Mouse (Mus musculus) hindbrain, postnatal 0 days (tissue): Measurements from ENCODE around the gene Dnajc6. TPM values are rescaled to one million over a fixed set of nuclear protein-coding genes. Genes with fewer than 3 reads are reported as not detected.

ENCODE experiments used
- ATAC-seq: fragments of 200-750 bp; cut with Nextera tagmentation; 2 replicates; pipeline ENCODE4 v1.8.0; 2017; ENCODE audit warnings: mild to moderate bottlenecking, moderate TSS enrichment, moderate library complexity
- DNase-seq: peaks from one replicate; pipeline ENCODE4 v3.0.0-alpha.2; 2015; ENCODE audit warnings: low spot score
- H3K27ac ChIP-seq: fragments of 300-500 bp; sonication (generic); 2 replicates; pipeline ENCODE4 v1.5.1; 2014; ENCODE audit warnings: mild to moderate bottlenecking
- H3K27me3 ChIP-seq: fragments of 300-500 bp; sonication (generic); 2 replicates; pipeline ENCODE4 v1.6.1; 2014; ENCODE audit warnings: low read length, mixed read lengths; ENCODE audit not compliant: insufficient read depth
- H3K36me3 ChIP-seq: fragments of 300-500 bp; sonication (generic); 2 replicates; pipeline ENCODE4 v1.6.1; 2014; ENCODE audit warnings: low read length, mixed read lengths; ENCODE audit not compliant: insufficient read depth
- H3K4me1 ChIP-seq: fragments of 300-500 bp; sonication (generic); 2 replicates; pipeline ENCODE4 v1.6.1; 2014; ENCODE audit warnings: antibody characterized with exemption, low read length, mixed read lengths; ENCODE audit not compliant: insufficient read depth
- H3K4me2 ChIP-seq: fragments of 300-500 bp; sonication (generic); 2 replicates; pipeline ENCODE4 v1.6.1; 2014; ENCODE audit warnings: low read depth, mild to moderate bottlenecking, low read length, moderate library complexity, mixed read lengths
- H3K4me3 ChIP-seq: fragments of 300-500 bp; sonication (generic); 2 replicates; pipeline ENCODE4 v1.5.1; 2014; ENCODE audit warnings: low read length
- H3K9ac ChIP-seq: fragments of 300-500 bp; sonication (generic); replicated peaks from 2 replicates; pipeline ENCODE4 v1.6.1; 2014; ENCODE audit warnings: mild to moderate bottlenecking, low read length, moderate library complexity, mixed read lengths
- H3K9me3 ChIP-seq: fragments of 300-500 bp; sonication (generic); 2 replicates; pipeline ENCODE4 v1.6.1; 2016; ENCODE audit warnings: low read length, mixed read lengths
- CTCF ChIP-seq: IDR thresholded peaks from 2 replicates; pipeline ENCODE4 v1.5.1; 2016; ENCODE audit warnings: antibody characterized with exemption, control low read depth, low read depth
- WGBS: fragments of 180-500 bp; shearing (Covaris S2); extraction: QIAGEN DNeasy Blood & Tissue Kit; methylation state at CpG from one replicate; pipeline ENCODE4 v1.1.7; 2014; 5-methylcytosine and 5-hydroxymethylcytosine counted together
- polyA plus RNA-seq: library from polyadenylated mRNA; unstranded; fragments of >200 nt; fragmentation: Nextera tagmentation; extraction: Ambion mirVana; gene quantifications from 2 replicates; pipeline ENCODE4 v1.2.1, GENCODE M21; 2015
- total RNA-seq: library from RNA; depleted of rRNA; stranded (reverse); fragments of >200 nt; gene quantifications from 2 replicates; pipeline ENCODE4 v1.2.3, GENCODE M21; 2014; rRNA removed

The Dnajc6 gene
- total RNA-seq (205 and 216 TPM in 2 replicates), polyA plus RNA-seq (56.5 and 60.9 TPM in 2 replicates)

DNA sequence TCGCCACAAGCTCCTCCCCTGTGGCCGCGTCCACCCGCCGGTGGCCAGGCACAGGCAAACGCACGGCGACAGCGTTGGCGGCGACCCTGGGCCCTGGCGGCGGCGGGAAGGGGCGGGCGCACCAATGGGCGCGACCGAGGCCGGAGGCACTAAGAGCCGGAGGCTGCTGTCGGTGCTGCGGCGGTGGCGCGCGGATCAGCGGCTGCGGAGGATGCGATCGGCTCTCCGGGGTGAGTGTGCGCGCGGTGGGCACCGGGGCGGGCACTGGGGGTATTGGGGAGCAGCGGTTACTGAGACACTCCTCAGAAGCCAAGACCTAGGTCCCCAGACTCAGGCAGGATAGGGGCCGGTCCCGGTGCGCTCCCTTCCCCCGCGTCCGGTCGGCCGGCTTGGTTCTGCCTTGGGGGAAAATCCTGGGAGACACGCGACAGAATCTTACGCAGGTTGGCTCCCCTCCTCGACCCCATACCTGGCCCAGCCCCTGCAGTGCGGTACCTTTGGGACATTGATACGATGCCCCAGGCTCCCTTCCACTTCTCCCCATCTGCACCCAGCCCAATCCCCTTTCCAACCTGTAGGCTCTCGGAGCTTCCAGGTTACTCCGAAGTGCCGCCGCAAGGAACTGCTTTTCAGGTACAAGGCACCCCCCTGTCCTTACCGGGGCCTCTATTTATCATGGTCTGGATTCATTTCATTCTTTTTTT lies at the start of gene Dnajc6:
Gene Dnajc6, plus strand, starts transcription at position 115 of the 704 bp plus-strand sequence.
- Histone ChIP-seq H3K27me3 (no peaks in the 10 kb centered on the region), H3K36me3 (no peaks in the 10 kb centered on the region), H3K4me1 (no peaks in the 10 kb centered on the region), H3K9me3 (no peaks in the 10 kb centered on the region), H3K4me2 (peak within 1 kb of the TSS; percentile 95), H3K4me3 (peak within 1 kb of the TSS; percentile 70), H3K9ac (peak within 1 kb of the TSS; percentile 67), H3K27ac (peak within 1 kb of the TSS; percentile 71)
- DNase-seq, result peak; percentile 60
- no peak for TF ChIP-seq CTCF
- 2% methylated on average over 57 of the region's 57 CpGs for WGBS
- ATAC-seq, result peak; percentile 73

DNA sequence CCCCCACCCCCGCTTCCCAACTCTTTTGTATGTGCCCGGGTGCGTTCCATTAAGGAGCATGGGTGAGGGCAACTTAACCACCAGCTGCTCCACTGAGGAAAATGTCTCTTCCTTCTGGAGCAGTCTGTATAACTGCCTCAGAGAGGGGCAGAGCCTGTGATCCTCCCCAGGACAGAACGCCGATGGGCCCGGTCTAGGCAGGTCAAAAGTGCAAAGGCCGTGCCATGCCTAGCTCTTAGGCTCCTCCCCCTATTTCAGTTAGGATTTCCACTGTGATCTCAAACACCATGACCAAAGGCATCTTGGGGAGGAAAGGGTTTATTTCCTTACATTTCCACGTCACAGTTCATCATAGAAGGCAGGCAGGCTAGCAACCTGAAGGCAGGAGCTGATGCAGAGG lies 47.7 kb upstream of the Dnajc6 start:
- TF ChIP-seq CTCF, result no peak
- no peak overlapping the region for H3K27ac ChIP-seq
- H3K4me1 ChIP-seq, result no peaks in the 10 kb centered on the region
- DNase-seq (no peak), ATAC-seq (no peak)
- H3K27me3 ChIP-seq, result no peaks in the 10 kb centered on the region
- H3K4me3 ChIP-seq, result no peak overlapping the region
- H3K4me2 ChIP-seq, result no peak overlapping the region
- H3K9me3 ChIP-seq, result no peaks in the 10 kb centered on the region
- no peak overlapping the region for H3K9ac ChIP-seq
- WGBS, result 88% methylated on average over 8 of the region's 8 CpGs
- no peaks in the 10 kb centered on the region for H3K36me3 ChIP-seq

DNA sequence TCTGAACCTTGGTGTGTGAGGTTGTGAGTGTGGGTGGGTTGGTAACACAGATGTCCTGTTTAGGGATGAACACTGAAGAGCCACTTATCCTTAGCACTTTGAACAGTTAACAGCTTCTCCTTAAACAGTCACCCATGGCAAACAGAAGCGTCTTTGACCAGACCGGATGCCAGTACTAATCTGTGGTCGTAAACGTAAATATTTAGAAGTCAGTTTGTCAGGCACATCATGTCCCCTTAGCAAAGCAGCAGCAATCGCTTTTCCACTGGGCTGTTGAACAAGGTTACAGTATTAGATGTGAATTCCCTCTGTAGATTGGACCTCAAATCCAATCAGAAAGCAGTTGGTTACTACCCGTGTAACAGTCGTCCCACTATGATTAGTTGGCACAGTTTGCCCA lies 47.1 kb upstream of the Dnajc6 start:
- ATAC-seq (no peak), DNase-seq (no peak)
- Histone ChIP-seq H3K9ac (no peak overlapping the region), H3K36me3 (no peaks in the 10 kb centered on the region), H3K9me3 (no peaks in the 10 kb centered on the region), H3K27me3 (no peaks in the 10 kb centered on the region), H3K4me1 (no peaks in the 10 kb centered on the region), H3K4me2 (no peak overlapping the region), H3K4me3 (no peak overlapping the region), H3K27ac (no peak overlapping the region)
- WGBS, result 82% methylated on average over 7 of the region's 7 CpGs
- TF ChIP-seq CTCF, result no peak

DNA sequence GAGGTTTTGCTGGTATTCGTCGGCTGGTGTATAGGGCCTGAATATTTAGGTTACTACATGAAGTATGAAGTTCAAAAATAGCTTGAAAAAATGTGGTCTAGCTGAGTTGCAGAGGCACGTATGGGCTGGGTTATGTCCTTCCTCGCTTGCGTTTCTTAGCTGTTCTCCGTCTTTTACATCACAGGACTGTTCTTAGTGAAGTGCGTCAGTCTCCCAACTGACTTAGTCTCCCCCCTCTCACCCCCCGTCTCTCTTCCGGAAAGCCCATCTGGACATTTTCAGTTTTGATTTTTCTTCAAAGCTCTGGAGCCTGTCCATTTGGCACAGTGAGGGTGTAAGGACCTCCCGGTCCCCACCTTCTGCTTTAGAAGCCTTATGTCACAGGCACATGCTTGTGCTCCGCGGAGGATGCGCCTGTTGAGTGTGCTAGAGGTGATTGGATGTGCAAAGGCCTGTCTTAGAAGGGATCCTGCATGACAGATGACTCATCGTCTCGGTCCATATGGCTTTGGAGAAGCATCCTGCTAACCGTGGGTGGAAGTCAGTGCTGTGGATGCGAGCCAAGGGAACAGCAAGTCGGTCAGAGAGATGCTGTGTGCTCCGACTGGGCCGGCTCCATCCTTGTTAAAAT lies 46.2 kb upstream of the Dnajc6 start:
- H3K4me3 ChIP-seq, result no peak overlapping the region
- no peaks in the 10 kb centered on the region for H3K9me3 ChIP-seq
- TF ChIP-seq CTCF, result no peak
- H3K27ac ChIP-seq, result peak overlapping the region; percentile 16
- ATAC-seq (peak; percentile 95), DNase-seq (peak; percentile 85)
- H3K4me1 ChIP-seq, result no peaks in the 10 kb centered on the region
- H3K4me2 ChIP-seq, result no peak overlapping the region
- no peaks in the 10 kb centered on the region for H3K36me3 ChIP-seq
- no peaks in the 10 kb centered on the region for H3K27me3 ChIP-seq
- no peak overlapping the region for H3K9ac ChIP-seq
- WGBS, result 61% methylated on average over 20 of the region's 20 CpGs

DNA sequence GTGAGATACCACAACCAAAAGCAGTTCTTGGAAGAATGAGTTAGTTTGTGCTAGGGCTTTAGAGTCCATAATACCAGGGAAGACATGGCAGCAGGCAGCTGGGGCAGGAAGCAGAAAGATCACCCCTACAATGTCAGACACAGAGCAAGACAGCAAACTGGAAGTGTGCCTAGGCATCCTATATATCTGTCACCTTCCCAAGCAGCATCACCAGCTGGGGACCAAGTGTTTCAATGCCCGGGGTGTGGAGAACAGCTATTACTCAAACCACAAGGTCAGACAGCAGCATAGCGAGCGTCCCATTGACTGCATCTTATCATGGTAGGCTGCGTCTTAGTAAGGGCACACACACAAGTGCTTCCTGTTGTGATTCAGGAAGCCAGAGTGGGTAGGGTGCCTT lies 45.4 kb upstream of the Dnajc6 start:
- peak overlapping the region; percentile 16; the same call in 1 of the 2 replicates for H3K27ac ChIP-seq
- TF ChIP-seq CTCF, result no peak
- H3K27me3 ChIP-seq, result no peaks in the 10 kb centered on the region
- no peaks in the 10 kb centered on the region for H3K9me3 ChIP-seq
- no peak overlapping the region for H3K4me3 ChIP-seq
- H3K4me1 ChIP-seq, result no peaks in the 10 kb centered on the region
- no peak for ATAC-seq
- H3K4me2 ChIP-seq, result no peak overlapping the region
- H3K36me3 ChIP-seq, result no peaks in the 10 kb centered on the region
- 63% methylated on average over 4 of the region's 4 CpGs for WGBS
- peak; percentile 31 for DNase-seq
- H3K9ac ChIP-seq, result no peak overlapping the region

DNA sequence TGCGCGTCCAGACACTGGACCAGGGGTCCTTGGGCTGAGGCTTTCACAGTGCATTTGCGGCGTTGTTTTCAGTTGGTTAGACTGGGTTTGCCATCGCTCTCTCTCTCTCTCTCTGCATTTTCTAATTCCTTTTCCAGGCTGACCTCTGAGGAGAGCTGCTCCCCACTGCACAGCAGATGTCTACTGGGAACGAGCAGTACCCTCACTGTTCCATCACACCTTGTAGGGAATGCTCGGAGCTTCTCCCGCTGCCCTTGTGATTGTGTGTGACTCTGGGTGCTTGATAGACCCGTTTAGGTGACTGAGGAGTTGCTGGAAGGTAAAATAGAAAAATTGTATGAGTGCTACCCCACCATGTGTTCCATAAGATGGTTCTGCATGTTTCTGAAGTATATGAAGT lies 43.6 kb upstream of the Dnajc6 start:
- no peak overlapping the region for H3K27ac ChIP-seq
- no peak for DNase-seq
- 84% methylated on average over 9 of the region's 9 CpGs for WGBS
- H3K9me3 ChIP-seq, result no peaks in the 10 kb centered on the region
- H3K36me3 ChIP-seq, result no peaks in the 10 kb centered on the region
- no peak overlapping the region for H3K9ac ChIP-seq
- H3K4me3 ChIP-seq, result no peak overlapping the region
- H3K27me3 ChIP-seq, result no peaks in the 10 kb centered on the region
- no peak for TF ChIP-seq CTCF
- no peak for ATAC-seq
- H3K4me2 ChIP-seq, result no peak overlapping the region
- no peaks in the 10 kb centered on the region for H3K4me1 ChIP-seq

DNA sequence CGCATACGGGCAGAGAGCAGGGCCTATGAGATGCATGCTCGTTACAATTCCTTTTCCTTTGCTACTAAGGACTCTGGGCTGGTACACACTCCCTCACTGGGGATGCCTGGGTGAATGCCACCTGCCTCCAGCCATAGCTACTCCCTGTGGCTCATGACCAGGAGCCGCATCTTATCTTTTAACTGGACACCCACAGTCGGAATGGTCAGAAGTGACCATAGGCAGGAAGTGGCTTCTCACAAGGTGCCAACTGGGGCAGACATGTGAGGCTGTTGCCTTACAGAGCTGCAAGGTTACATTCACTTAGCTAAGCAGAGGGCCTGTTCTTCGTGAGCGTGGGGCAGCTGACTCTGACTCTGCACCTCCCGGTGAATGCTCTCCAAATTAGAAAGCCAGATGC lies 39.3 kb upstream of the Dnajc6 start:
- Histone ChIP-seq H3K4me3 (no peak overlapping the region), H3K27ac (no peak overlapping the region), H3K9ac (no peak overlapping the region), H3K4me2 (no peak overlapping the region), H3K27me3 (no peaks in the 10 kb centered on the region), H3K9me3 (no peaks in the 10 kb centered on the region), H3K4me1 (no peaks in the 10 kb centered on the region), H3K36me3 (no peaks in the 10 kb centered on the region)
- DNase-seq (no peak), ATAC-seq (no peak)
- WGBS, result 93% methylated on average over 8 of the region's 8 CpGs
- no peak for TF ChIP-seq CTCF
